Mouse (Mus musculus) left cerebral cortex, postnatal 4 days (tissue): Measurements from ENCODE around the gene Drc3. TPM values are rescaled to one million over a fixed set of nuclear protein-coding genes. Genes with fewer than 3 reads are reported as not detected.

Experiments used
- DNase-seq: peaks from one replicate; pipeline ENCODE4 v3.0.0-alpha.2; 2022
- intact Hi-C: fragments of 180-260 bp; cut with DNase I; formaldehyde crosslinking; loops from one replicate; pipeline ENCODE4 v1.15.1; 2025
- total RNA-seq, 2 experiments: library from RNA; stranded (reverse); gene quantifications; 2 replicates each; pipeline ENCODE4 v1.2.3; 2021

The Drc3 gene
- total RNA-seq, result 1 to 10 TPM; 4.7 to 4.8 TPM

- intact Hi-C loops, result no loop called here
- DNase-seq, result peak; percentile 100
Measured at GRCm38 (mm10) chr11:60352559-60353411, at the start of gene Drc3, which contains the start of gene Tom1l2. Drc3 (plus strand) TSS chr11:60353329. Tom1l2 (minus strand) TSS chr11:60352905.

- intact Hi-C loops, result loop anchor here (10.0 kb wide), 1 partner anchor 111 kb away; the partner anchor contains the start of genes Atpaf2 and Gid4
- no peak for DNase-seq
Measured at GRCm38 (mm10) chr11:60303497-60303896, 49.6 kb upstream of the Drc3 start.

- DNase-seq, result no peak
- intact Hi-C loops, result loop anchor here (10.0 kb wide), 1 partner anchor 109 kb away; the partner anchor contains the start of genes Atpaf2 and Gid4
Measured at GRCm38 (mm10) chr11:60305611-60306010, 47.5 kb upstream of the Drc3 start.

- peak; percentile 53 for DNase-seq
Measured at GRCm38 (mm10) chr11:60306834-60307233, 46.3 kb upstream of the Drc3 start.

GRCm38 (mm10) chr11:60307375-60307825 lies 45.7 kb upstream of the Drc3 start:
- no peak for DNase-seq
- intact Hi-C loops, result loop anchor here (10.0 kb wide), 1 partner anchor 107 kb away; the partner anchor contains the start of genes Atpaf2 and Gid4

More at GRCm38 (mm10) chr11:60306834-60307233, 46.3 kb upstream of the Drc3 start:
- intact Hi-C loops, result loop anchor here (10.0 kb wide), 1 partner anchor 108 kb away; the partner anchor contains the start of genes Atpaf2 and Gid4

- no peak for DNase-seq
- intact Hi-C loops, result loop anchor here (10.0 kb wide), 1 partner anchor 107 kb away; the partner anchor contains the start of genes Atpaf2 and Gid4
Measured at GRCm38 (mm10) chr11:60308061-60308460, 45.1 kb upstream of the Drc3 start.

GRCm38 (mm10) chr11:60308506-60309116 lies 44.5 kb upstream of the Drc3 start:
- no peak for DNase-seq
- intact Hi-C loops, result loop anchor here (10.0 kb wide), 1 partner anchor 106 kb away; the partner anchor contains the start of genes Atpaf2 and Gid4

- intact Hi-C loops, result loop anchor here (10.0 kb wide), 1 partner anchor 105 kb away; the partner anchor contains the start of genes Atpaf2 and Gid4
- DNase-seq, result no peak
Measured at GRCm38 (mm10) chr11:60309875-60310274, 43.3 kb upstream of the Drc3 start.

- DNase-seq, result peak; percentile 99
- intact Hi-C loops, result no loop called here
Measured at GRCm38 (mm10) chr11:60311025-60311854, 41.9 kb upstream of the Drc3 start.

GRCm38 (mm10) chr11:60316250-60316649 lies 36.9 kb upstream of the Drc3 start:
- DNase-seq, result peak; percentile 67
- intact Hi-C loops, result no loop called here

GRCm38 (mm10) chr11:60316883-60317282 lies 36.2 kb upstream of the Drc3 start:
- intact Hi-C loops, result no loop called here
- DNase-seq, result no peak

GRCm38 (mm10) chr11:60317376-60318102 lies 35.6 kb upstream of the Drc3 start:
- no peak for DNase-seq
- intact Hi-C loops, result no loop called here

GRCm38 (mm10) chr11:60318716-60319115 lies 34.4 kb upstream of the Drc3 start:
- DNase-seq, result no peak

GRCm38 (mm10) chr11:60319257-60320066 lies 33.7 kb upstream of the Drc3 start:
- DNase-seq, result no peak
- intact Hi-C loops, result no loop called here

More at GRCm38 (mm10) chr11:60318716-60319115, 34.4 kb upstream of the Drc3 start:
- intact Hi-C loops, result no loop called here

GRCm38 (mm10) chr11:60320426-60321037 lies 32.6 kb upstream of the Drc3 start:
- DNase-seq, result no peak
- intact Hi-C loops, result no loop called here

- intact Hi-C loops, result no loop called here
- DNase-seq, result no peak
Measured at GRCm38 (mm10) chr11:60321438-60321837, 31.7 kb upstream of the Drc3 start.

- no peak for DNase-seq
- intact Hi-C loops, result no loop called here
Measured at GRCm38 (mm10) chr11:60323731-60324130, 29.4 kb upstream of the Drc3 start.

- no peak for DNase-seq
- intact Hi-C loops, result no loop called here
Measured at GRCm38 (mm10) chr11:60330551-60330950, 22.6 kb upstream of the Drc3 start.
